Mouse (Mus musculus) right cerebral cortex, postnatal 36 days (tissue): ENCODE data around the gene Cluap1.
"Not testable (repeated sequence)": the region's sequence is repeated elsewhere in the genome, so short reads cannot be mapped to it uniquely, and the experiment has no call there.

Experiments
- DNase-seq, 2 experiments: peaks; one replicate each; pipeline ENCODE4 v3.0.0; 2022; ENCODE audit warnings: low spot score in 2 of 2, mixed read lengths in 1 of 2

The Cluap1 gene

GRCm38 (mm10) chr16:3934701-3935100 is 26.1 kb downstream of the Cluap1 start:
- no peak for DNase-seq

GRCm38 (mm10) chr16:3951141-3951540 is 42.5 kb downstream of the Cluap1 start:
- no peak for DNase-seq

GRCm38 (mm10) chr16:3956369-3956768 is 47.8 kb downstream of the Cluap1 start:
- peak in 1 of 2 experiments; percentile 14 for DNase-seq

- no peak for DNase-seq
Measured at GRCm38 (mm10) chr16:3959261-3959660, 50.7 kb downstream of the Cluap1 start.

- DNase-seq: no peak
Measured at GRCm38 (mm10) chr16:3964990-3965389, 56.4 kb downstream of the Cluap1 start.

- DNase-seq: no peak
Measured at GRCm38 (mm10) chr16:3965534-3965933, 56.9 kb downstream of the Cluap1 start.

GRCm38 (mm10) chr16:3974456-3974855 is 65.9 kb downstream of the Cluap1 start:
- not testable (repeated sequence) for DNase-seq

GRCm38 (mm10) chr16:3975658-3976057 is 67.1 kb downstream of the Cluap1 start:
- DNase-seq: no peak

GRCm38 (mm10) chr16:3976251-3976671 is 67.7 kb downstream of the Cluap1 start, which contains the start of gene Nlrc3:
Gene Nlrc3 (minus strand): TSS chr16:3976632.
- DNase-seq: no peak

GRCm38 (mm10) chr16:3976712-3977111 is 68.1 kb downstream of the Cluap1 start:
- DNase-seq: no peak

GRCm38 (mm10) chr16:3982173-3982572 is 73.6 kb downstream of the Cluap1 start:
- no peak for DNase-seq

GRCm38 (mm10) chr16:3983146-3983700 is 74.6 kb downstream of the Cluap1 start:
- no peak for DNase-seq

- no peak for DNase-seq
Measured at GRCm38 (mm10) chr16:3988410-3988809, 79.8 kb downstream of the Cluap1 start.
